Mouse (Mus musculus): ENCODE data around the gene Cyp2c40.
"Not testable (repeated sequence)": the region's sequence is repeated elsewhere in the genome, so short reads cannot be mapped to it uniquely, and the experiment has no call there.

Cyp2c40 gene

DNA sequence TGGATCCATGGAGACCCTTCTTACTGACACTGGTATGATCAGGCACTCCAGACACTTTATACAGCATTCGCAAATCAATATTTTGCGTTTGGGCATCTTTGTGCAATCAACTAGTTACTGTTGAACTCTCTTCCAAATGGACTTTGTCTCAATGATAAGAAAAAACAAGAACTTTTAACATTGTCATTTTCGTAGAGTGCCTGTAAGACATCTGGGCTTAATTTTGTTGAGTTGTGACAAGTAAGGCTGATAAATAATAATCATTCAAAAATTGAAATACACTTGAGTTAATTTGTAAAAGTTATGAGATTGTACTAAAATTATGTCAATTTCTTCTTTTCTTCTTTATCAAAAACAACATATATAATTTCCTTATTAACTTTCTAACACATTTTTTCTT, at the start of gene Cyp2c40:
Gene Cyp2c40, minus strand, starts transcription at position 101 of the 400 bp plus-strand sequence.
- not testable (repeated sequence) for DNase-seq (ENCODE audit: low spot score)

DNA sequence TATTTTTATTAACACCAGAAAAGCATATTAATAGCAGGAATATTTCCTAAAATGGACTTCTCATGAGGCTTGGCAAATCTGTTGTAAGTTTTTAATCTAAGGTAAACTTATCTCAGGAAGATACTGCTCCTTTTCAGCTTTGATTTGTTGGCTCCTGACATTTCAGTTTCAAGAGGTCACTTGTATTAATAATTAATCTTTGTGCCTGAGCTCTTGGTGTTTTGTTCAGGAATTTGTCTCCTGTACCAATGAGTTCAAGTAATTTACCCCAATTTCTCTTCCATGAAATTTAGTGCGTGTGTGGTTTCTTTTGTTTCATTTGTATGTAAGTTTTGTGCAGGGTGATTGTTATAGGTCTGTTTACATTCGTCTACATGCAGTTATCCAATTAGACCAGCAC, 8.3 kb upstream of the Cyp2c40 start:
- DNase-seq (ENCODE audit: low spot score): not testable (repeated sequence)

DNA sequence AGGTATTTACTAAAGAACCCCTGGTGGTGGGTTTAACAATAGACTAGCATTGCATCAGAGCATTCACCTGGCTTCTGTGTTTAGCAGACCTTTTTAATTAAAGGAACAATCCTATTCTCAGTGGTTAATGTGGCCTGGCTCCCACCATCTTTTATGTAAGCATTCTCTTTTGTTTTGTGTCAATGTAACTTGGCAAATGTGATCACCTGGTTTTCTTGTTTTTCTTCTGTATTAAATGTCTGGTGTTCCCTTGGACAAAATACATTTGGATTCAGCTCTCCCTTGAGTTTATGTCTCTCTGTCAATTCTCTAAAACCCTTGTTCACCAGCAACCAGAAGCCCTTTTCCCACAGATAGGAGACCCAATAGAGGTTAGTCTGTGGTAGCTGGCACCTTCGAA, 3.8 kb upstream of the Cyp2c40 start:
- DNase-seq (ENCODE audit: low spot score): not testable (repeated sequence)

DNA sequence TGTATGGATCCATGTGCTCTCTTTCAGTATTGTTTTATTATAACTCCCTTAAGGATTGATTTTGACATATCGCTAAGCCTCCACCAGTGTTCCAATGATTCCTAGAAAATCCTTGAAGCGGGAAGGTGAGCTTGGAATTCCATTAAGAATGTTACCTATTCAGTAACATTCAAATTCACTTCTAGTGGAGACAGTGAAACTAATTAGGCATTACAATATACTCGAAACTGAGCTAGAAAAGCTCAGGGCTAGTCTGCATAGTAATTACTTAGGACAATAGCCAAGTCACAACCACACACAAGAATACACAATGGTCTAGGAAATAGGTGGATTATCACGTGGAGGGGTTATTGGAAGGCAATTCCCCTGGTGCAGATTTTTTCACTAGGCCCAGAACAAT, 3.4 kb upstream of the Cyp2c40 start:
- DNase-seq (ENCODE audit: low spot score): not testable (repeated sequence)

DNA sequence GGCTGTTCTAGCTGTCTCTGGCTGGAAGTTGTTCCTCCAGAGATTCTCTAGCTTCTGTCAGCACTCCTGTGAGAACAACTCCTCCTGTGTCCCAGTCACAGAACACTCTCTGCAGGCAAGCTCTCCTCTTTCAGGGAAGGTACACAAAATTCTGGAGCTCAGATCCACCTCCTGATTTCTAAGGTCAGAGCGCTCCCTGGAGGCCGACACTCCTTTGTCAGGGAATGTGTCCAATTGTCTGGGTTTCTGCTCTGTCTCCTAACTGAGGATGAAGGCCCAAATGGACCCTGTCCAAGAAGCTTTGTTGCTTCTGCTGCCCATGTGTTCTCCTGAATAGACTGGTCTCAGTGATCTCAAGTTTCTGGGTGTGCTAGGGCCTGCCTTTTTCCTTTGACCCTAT, 27.2 kb downstream of the Cyp2c40 start:
- DNase-seq (ENCODE audit: low spot score): not testable (repeated sequence)

DNA sequence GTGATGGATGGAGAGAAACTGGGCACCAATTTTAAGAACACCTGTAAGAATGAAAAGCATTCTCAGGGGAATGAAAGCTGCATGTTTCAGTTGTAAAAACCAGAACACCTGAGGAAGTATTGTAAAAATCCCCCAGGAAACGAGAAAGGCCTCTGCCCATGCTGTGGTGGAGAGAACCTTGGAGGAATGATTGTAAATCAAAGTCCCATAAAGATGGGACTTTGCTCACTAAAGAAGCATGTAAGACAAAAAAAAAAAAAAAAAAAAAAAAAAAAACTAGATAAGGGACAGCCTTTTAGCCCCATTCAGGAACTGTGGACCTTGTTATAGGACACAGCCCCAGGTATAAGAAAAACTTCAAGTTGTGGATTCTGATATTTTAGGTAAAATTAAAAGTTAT, 67.3 kb downstream of the Cyp2c40 start:
- no peak for DNase-seq (ENCODE audit: low spot score)

DNA sequence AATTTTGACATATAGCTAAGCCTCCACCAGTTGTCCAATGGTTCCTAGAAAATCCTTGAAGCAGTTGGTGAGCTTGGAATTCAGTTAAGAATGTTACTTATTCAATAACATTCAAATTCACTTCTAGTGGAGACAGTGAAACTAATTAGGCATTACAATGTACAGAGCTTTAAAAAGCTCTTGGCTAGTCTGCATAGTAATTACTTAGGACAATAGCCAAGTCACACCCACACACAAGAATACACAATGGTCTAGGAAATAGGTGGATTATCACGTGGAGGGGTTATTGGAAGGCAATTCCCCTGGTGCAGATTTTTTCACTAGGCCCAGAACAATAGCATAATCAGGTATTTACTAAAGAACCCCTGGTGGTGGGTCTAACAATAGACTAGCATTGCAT, 68.3 kb downstream of the Cyp2c40 start:
- not testable (repeated sequence) for DNase-seq (ENCODE audit: low spot score)

DNA sequence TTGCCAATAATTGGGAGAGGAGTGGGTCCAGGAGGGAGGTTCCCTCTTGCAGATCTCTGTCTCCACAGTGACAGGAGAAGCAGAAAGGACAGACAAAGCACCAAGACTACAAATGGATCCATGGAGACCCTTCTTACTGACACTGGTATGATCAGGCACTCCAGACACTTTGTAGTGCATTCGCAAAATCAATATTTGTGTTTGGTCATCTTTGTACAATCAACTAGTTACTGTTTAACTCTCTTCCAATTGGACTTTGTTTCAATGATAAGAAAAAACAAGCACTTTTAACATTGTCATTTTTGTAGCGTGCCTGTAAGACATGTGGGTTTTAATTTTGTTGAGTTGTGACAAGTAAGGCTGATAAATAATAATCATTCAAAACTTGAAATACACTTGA, 71.7 kb downstream of the Cyp2c40 start, which contains the start of gene Cyp2c68:
Gene Cyp2c68, minus strand, starts transcription at position 135 of the 400 bp plus-strand sequence.
- DNase-seq (ENCODE audit: low spot score): no peak

Data from urinary bladder, postnatal 14 days (tissue).